Mouse (Mus musculus) kidney, postnatal 0 days (tissue): Measurements from ENCODE around the gene Ssh2. TPM values are rescaled to one million over a fixed set of nuclear protein-coding genes. Genes with fewer than 3 reads are reported as not detected.

Experiments used
- ATAC-seq: fragments of 200-750 bp; cut with Nextera tagmentation; replicated peaks from 2 replicates; pipeline ENCODE4 v1.8.0; 2017; ENCODE audit warnings: low read depth, moderate number of reproducible peaks, moderate TSS enrichment, moderate library complexity; ENCODE audit not compliant: low FRiP score
- DNase-seq: peaks from one replicate; pipeline ENCODE4 v3.0.0-alpha.2; 2016; ENCODE audit warnings: low spot score
- H3K27ac ChIP-seq: fragments of 300-500 bp; sonication (generic); 2 replicates; pipeline ENCODE4 v1.5.1; 2014; ENCODE audit warnings: mild to moderate bottlenecking
- H3K27me3 ChIP-seq: fragments of 300-500 bp; sonication (generic); 2 replicates; pipeline ENCODE4 v1.6.1; 2014; ENCODE audit warnings: low read length, mixed read lengths; ENCODE audit not compliant: insufficient read depth
- H3K36me3 ChIP-seq: fragments of 300-500 bp; sonication (generic); 2 replicates; pipeline ENCODE4 v1.6.1; 2014; ENCODE audit warnings: low read length, mixed read lengths; ENCODE audit not compliant: insufficient read depth
- H3K4me1 ChIP-seq: fragments of 300-500 bp; sonication (generic); replicated peaks from 2 replicates; pipeline ENCODE4 v1.6.1; 2014; ENCODE audit warnings: antibody characterized with exemption, low read length, mixed read lengths; ENCODE audit not compliant: insufficient read depth
- H3K4me2 ChIP-seq: fragments of 300-500 bp; sonication (generic); 2 replicates; pipeline ENCODE4 v1.6.1; 2014; ENCODE audit warnings: mild to moderate bottlenecking, low read length, moderate library complexity, mixed read lengths
- H3K4me3 ChIP-seq: fragments of 300-500 bp; sonication (generic); replicated peaks from 2 replicates; pipeline ENCODE4 v1.5.1; 2014; ENCODE audit warnings: low read depth, low read length
- H3K9ac ChIP-seq: fragments of 300-500 bp; sonication (generic); 2 replicates; pipeline ENCODE4 v1.6.1; 2014; ENCODE audit warnings: low read depth, low read length
- H3K9me3 ChIP-seq: fragments of 300-500 bp; sonication (generic); replicated peaks from 2 replicates; pipeline ENCODE4 v1.6.1; 2016; ENCODE audit warnings: low read length, inconsistent platforms, mixed read lengths
- CTCF ChIP-seq: IDR thresholded peaks from 2 replicates; pipeline ENCODE4 v1.5.1; 2016; ENCODE audit warnings: antibody characterized with exemption, low read depth, mild to moderate bottlenecking, moderate library complexity
- WGBS: fragments of 180-500 bp; shearing (Covaris S2); extraction: QIAGEN DNeasy Blood & Tissue Kit; methylation state at CpG from one replicate; pipeline ENCODE4 v1.1.7; 2014; 5-methylcytosine and 5-hydroxymethylcytosine counted together
- polyA plus RNA-seq: library from polyadenylated mRNA; unstranded; fragments of >200 nt; fragmentation: Nextera tagmentation; extraction: Ambion mirVana; gene quantifications from 2 replicates; pipeline ENCODE4 v1.2.1, GENCODE M21; 2015

Ssh2 gene
- polyA plus RNA-seq, 1 experiment from 2014 or later, result 3.9 TPM

- no peak overlapping the region for H3K4me3 ChIP-seq
- ATAC-seq, result no peak
- no peaks in the 10 kb centered on the region for H3K27me3 ChIP-seq
- H3K9ac ChIP-seq, result no peak overlapping the region
- no peaks in the 10 kb centered on the region for H3K9me3 ChIP-seq
- no peak overlapping the region for H3K4me2 ChIP-seq
- WGBS, result 72% methylated on average over 4 of the region's 4 CpGs
- peaks cover 45% of the 10 kb centered on the region for H3K36me3 ChIP-seq
- no peak for DNase-seq
- H3K27ac ChIP-seq, result no peak overlapping the region
- H3K4me1 ChIP-seq, result peaks cover 12% of the 10 kb centered on the region
- no peak for TF ChIP-seq CTCF
These were observed 291.3 kb downstream of the Ssh2 start for GRCm38 (mm10) chr11:77507426-77507825.

- WGBS, result 17% methylated on average over 49 of the region's 49 CpGs
- H3K27ac ChIP-seq, result peak overlapping the region; percentile 33; the same call in 1 of the 2 replicates
These were observed 292.3 kb downstream of the Ssh2 start for GRCm38 (mm10) chr11:77508068-77509021.

More at GRCm38 (mm10) chr11:77508068-77509021, 292.3 kb downstream of the Ssh2 start:
- peak; percentile 53 for ATAC-seq
- peak; percentile 93 for DNase-seq
- peak overlapping the region; percentile 74 for H3K4me2 ChIP-seq
- peak overlapping the region; percentile 59 for H3K9ac ChIP-seq
- H3K9me3 ChIP-seq, result no peaks in the 10 kb centered on the region
- H3K36me3 ChIP-seq, result peaks cover 36% of the 10 kb centered on the region
- peaks cover 14% of the 10 kb centered on the region for H3K4me1 ChIP-seq
- H3K27me3 ChIP-seq, result no peaks in the 10 kb centered on the region
- peak overlapping the region; percentile 37 for H3K4me3 ChIP-seq
- peak; percentile 98 for TF ChIP-seq CTCF

Other genes starting within 250 kb of the Ssh2 start
- 3.3 and 3.4 TPM in 2 replicates for gene Slc6a4, start 217.7 kb upstream of the Ssh2 start, polyA plus RNA-seq
- gene Nsrp1, start 137.9 kb upstream of the Ssh2 start, polyA plus RNA-seq, result 76.3 TPM in 2 replicates
- 0.34 and 0.37 TPM in 2 replicates for gene Efcab5, start 27.3 kb upstream of the Ssh2 start, polyA plus RNA-seq
- 0.09 and 0.42 TPM in 2 replicates for gene Coro6, start 246.1 kb downstream of the Ssh2 start, polyA plus RNA-seq